Mouse (Mus musculus) hematopoietic stem cell, adult 5-6 weeks (primary cell): ENCODE measurements around the gene Vps37b. TPM values are rescaled to one million over a fixed set of nuclear protein-coding genes. Genes with fewer than 3 reads are reported as not detected.
"Not testable (repeated sequence)": the region's sequence is repeated elsewhere in the genome, so short reads cannot be mapped to it uniquely, and the experiment has no call there.

Source experiments
- ATAC-seq, 2 experiments: fragments of 125-278 bp in 1 of 2; replicated peaks in 1 of 2; 2 replicates each; pipeline ENCODE4 v1.8.0; 2016 to 2017; ENCODE audit warnings: inconsistent platforms in 2 of 2, mild to moderate bottlenecking in 2 of 2, moderate number of reproducible peaks in 2 of 2, low read depth in 1 of 2, moderate TSS enrichment in 1 of 2; ENCODE audit not compliant: low FRiP score in 2 of 2, poor library complexity in 2 of 2, severe bottlenecking in 2 of 2, insufficient read depth in 1 of 2, low TSS enrichment in 1 of 2
- total RNA-seq: library from RNA; stranded (forward); fragments of 172-1452, 232-1000 nt; gene quantifications from 2 replicates; pipeline ENCODE4 v1.2.3, GENCODE M21; 2017

Gene Vps37b
- total RNA-seq: 20.4 and 22.2 TPM in 2 replicates

DNA sequence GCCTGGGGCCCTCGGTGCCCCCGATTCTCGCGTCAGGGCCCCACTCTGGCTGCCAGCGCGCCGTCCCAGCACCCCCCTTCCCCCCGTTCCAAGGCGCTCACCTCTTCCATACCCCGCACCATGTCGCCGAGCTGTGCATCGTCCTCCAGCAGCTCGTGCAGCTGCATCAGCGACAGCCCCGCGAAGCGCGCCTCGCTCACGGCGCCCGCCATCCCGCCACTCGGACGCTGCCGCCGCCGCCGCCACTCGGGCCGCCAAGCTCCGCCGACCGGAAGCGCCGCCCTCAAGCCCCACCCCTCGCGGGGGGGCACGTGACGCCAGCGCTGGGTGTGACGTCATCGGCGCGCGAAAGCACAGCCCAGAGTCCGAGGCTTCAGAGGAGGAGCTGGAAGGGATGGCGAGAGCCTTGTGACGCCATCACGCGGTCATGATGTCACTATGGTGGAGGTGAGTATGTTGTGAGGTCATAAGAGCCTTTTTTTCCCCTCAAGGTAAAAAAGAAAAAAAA, at the start of gene Vps37b:
TSS of gene Vps37b (minus strand) at position 270 of the 508 bp plus-strand sequence.
- peak; percentile 46 to 59 for ATAC-seq

DNA sequence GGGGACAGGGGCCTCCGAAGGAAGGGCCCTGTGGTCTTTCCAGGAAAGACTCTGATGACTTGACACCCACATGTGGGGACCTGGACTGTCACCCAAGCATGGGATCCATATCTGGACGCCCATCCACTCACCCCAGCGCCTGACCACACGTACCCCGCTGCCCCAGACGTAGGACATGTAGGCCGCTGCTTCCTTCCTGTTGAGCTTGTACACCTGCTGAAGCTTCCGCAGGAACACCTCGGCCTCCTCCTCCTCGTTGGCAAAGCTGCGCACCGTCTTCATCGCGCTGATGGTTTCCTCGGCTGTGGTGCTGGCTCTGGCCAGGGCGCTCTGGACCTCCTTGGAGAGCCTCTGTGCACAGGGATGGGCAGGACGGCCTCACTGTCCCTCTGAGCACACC, 47.8 kb upstream of the Vps37b start:
- peak in 1 of 2 experiments; percentile 4; a peak in 1 of 4 replicates for ATAC-seq

DNA sequence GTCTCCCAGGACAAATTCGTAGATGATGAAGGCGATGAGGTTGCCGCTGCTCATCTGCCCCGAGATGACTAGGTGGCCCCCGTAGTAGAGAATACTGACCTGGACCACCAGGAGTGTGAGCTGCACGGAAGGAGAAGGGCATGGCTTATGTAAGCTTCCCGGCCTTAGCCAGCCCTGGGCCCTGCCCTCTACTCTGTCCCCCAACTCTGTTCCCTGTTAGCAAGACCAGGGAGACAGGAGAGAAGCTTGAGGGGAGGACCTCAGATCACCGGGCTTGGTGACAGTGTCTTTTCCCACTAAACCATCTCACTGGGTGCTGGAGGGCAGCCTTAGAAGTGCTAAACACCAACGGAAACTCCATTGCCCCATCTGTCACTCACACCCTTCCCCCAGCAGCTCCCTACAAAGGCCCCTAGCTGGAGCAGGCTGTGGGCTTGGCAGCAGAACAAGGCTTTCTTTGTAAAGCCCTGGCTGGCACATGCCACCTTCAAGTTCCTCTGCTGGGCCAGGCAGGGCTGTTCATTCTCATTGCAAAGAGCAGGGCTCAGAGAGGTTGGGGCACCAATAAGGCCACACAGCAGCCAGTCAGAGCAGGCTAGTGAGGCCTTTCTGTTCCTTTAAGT, 46.8 kb upstream of the Vps37b start:
- peak; percentile 38 to 51; a peak in 3 of 4 replicates for ATAC-seq

DNA sequence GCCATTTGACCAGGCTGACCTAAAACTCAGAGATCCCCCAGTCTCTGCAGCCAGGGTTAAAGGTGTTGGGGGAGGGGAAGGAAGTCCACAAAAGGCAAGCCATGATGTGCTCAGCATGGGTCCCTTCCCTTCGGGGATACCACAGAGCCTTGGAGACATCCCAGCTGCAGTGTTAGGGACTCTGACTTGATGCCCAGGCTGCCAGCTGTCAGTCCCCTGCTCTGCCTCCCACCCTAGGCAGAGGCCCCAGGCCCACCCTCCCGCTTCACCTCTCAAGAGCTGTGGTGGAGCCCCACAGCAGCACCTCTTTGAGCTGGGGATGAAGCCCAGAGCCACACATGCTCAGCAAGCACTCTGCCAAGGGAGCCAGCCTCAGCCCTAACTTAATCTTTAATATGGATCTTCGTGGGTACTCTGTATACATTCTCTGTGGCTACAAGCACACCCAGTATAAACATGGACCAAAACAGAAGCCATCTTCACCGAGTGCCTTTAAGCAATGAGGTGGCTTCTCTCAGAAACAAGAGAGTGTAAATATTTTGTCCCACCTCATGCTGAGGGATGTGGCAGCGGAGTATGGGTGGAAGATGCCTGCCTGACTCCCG, 45.9 kb upstream of the Vps37b start:
- ATAC-seq: no peak

DNA sequence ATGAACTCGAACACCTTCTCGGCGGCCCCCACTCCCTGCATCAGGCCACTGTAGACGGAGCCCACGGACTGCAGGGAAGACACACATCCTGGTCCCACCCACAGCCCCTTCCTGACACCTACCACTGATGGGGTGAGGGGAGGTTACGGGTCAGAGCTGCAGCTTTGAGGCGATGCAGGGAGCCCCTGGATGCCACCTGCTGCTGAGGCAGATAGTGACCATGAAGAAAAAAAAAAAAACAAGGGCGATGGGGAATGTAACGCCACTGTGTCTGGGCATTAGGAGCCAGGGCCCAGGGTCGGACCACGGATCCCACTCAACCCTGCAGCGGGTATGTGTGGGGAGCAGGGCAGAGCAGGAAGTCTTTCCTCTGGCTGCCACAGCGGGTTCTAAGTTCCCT, 45.2 kb upstream of the Vps37b start:
- no peak for ATAC-seq

DNA sequence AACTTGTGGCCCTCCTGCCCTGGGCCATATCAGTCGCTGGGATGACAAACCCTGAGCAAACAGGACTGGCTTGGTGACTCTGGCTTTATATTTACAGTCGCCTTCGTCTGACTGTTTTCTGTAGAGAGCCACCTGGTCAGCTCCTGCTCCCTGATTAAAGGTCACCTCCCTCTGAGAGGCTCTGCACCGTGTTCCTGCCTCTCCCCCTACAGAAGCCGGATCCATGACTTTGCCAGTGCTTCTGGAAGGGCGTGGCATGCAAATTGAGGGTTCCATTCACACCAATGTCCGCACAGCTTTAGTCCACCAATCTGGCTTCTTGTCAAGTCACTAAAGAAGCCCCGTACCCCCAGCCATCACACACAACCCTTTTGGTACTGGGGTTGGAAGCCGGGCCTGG, 44.5 kb upstream of the Vps37b start:
- no peak for ATAC-seq

DNA sequence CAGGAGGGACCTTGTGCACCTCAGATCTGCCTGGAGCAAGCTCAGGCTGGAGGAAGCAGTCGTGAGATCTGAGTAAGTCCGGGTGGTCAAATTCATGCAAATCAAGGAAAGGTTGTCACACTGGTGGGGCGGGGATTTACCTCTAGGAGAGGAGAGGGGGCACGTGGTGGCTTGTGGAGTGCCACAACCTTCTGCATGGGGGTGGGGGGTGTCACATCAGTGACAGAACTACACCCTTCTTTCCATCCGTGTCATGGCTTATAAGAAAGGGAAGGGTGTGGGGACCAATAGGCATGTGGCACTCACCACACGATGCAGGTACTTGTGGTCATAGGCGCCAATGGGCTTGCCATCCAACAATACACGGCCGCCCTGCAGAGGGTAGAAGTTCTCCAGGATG, 43.6 kb upstream of the Vps37b start:
- peak in 1 of 2 experiments; percentile 8; a peak in 1 of 4 replicates for ATAC-seq

DNA sequence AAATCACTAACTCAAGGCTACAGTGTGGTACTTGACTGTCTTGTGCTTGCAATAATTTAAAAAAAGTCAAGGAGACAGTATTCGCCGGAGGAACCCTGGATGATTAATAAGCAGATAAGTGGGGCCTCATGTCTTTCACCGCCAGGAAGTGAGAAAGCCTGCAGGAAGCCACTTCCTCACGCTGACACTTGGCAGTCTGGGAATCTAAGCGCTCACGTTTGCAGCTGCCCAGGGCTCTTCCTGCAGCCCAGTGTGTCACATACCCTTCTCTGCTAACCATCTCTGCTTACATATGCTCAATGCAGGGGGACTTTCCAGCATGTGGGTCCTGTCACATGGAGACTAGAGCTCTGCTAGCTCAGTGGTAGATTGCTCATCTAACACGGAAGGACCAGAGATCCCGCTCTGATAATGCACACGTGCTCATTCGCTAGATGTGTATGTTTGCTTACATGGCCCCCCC, 42.8 kb upstream of the Vps37b start:
- peak; percentile 43 to 62 for ATAC-seq

DNA sequence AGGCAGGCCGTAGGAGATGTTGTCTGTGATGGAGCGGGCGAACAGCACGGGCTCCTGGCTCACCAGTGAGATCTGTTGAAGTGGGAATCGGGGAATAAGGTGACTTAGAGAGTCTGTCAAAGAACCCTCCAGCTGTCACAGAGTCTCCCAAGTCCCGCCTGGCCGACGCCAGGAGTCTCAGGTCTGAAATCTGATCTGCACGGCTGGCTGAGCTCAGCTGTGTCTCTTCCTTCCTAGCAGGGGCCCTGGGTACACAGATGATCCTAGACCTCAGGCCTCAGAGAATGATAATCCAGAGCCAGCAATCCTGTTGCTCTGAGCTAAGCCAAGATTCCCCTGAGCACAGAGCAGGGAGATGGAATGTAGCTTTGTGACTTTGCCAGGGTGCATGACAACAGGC, 41.6 kb upstream of the Vps37b start:
- no peak for ATAC-seq

DNA sequence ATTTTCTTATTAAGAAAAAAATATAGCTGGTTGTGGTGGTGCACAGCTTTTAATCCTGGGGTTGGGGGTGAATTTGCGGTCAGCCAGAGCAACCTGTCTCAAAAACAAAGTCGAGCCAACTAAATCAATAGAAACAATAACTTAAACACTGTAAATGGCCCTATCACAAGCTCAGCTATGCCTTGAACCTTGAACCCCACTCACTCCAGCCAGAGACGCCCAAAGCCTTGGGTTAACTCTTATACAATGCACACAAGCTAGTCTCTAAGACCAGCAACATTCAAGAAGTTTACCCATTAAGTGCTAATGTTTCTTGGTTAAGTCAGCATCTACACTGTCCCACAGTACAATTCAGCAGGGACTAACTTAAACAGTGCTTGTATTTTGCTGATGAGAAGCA, 37.6 kb upstream of the Vps37b start:
- ATAC-seq: no peak

DNA sequence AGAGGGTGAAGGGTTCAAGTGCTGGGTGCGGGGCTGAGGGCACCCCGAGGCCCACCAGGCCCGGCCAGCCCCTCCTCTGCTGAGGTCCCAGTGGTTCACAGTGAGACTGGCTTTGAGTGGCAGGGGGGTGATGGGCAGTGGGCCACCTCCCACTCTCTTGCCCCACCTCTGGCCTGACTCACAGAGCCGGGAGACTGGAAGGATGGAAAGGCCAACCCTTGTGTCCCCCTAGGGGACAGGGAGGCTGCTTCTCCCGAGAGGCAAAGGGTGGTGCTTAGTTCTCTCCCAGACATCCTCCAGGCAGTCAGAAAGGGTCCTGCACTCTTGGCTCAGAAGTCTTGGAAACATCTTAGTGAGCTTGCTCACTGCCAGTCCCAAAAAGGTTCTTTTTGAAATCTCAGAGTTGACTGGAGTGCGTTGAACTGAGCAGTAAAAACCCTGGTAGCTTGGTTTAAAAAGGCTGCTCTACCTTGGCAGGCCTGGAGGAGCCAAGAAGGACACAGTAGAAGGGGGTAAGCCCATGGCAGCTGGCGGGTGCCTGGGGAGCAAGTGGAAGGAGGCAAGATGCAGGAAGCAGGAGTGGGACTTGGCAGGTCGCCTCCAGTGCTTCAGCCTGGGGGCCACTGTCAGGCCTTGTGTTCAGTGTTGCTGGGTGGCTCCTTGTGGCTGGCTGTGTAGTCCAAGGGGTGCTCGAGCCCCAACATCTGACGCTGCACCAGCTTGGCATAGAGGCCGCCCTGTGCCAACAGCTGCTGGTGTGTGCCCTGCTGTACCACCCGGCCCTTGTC, 30.2 kb upstream of the Vps37b start:
- ATAC-seq: peak in 1 of 2 experiments; percentile 18; a peak in 1 of 4 replicates

DNA sequence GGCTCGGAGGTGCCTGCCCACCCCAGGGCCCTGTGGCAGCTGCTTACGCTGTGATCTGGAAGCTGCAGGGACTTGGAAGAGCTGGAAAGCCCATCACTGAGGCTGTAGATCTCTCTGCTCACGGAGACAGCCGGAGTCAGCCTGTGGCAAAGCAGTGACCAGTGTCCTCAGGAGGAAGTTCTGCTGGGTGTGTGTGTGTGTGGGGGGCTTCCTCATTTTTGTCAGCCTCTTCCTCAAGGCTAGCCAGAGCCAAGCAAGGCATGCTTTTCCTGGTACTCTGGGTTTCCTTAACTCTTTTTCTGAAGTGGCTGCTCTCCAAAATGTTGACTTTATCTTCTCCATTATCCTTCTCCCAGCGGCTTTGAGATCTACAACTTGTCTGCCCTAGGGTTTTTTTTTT, 27.6 kb upstream of the Vps37b start:
- peak; percentile 72 to 78 for ATAC-seq

DNA sequence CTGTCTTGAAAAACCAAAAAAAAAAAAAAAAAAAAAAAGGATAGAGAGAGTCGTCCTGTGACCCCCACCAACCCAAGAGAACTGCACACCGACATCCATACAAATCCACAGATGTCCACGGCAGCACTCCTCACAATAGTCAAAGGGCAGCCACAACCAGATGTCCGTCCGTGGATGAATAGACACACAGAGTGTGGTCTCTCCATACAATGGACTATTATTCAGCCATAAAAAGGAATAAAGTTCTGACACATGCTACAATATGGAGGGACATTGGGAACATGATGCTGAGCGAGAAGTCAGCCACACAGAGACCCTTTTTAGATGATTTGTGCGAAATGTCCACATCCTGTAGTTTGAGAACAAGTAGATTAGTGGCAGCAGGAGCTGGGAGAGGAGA, 26.7 kb upstream of the Vps37b start:
- no peak for ATAC-seq

DNA sequence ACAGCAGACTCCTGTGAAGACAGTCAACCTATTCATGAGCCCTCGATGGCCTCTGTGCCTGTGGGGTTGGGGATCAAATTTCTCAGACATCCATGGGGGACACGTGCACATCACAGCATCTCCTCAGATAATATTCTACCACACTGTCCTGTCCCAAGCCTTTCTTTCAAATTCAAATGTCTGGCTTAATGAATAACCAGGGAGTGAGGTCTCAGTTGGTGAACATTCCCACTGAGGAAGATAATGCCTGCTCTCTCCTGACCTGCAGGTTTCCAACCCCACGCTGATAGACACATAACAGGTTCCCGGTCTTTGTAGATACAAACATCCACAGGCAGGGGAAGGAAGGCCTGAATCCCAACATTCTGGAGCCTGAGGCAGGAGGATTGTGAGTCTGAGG, 24.9 kb upstream of the Vps37b start:
- no peak for ATAC-seq

DNA sequence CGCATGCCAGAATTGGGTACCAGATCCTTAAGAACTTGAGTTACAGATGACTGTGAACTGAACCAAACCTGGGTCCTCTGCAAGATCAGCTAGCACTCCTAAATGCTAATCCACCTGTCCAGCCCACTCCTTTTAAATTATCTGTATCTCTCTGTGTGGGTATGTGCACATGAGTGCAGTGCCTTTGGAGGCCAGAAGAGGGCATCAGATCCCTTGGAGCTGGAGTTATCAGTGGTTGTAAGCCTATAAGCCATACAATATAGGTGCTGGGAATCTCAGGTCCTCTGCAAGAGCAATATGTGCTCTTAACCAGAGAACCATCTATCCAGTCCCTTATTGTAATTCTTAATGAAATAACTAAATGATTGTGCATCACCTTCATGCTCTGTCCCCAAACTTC, 24.1 kb upstream of the Vps37b start:
- no peak for ATAC-seq

DNA sequence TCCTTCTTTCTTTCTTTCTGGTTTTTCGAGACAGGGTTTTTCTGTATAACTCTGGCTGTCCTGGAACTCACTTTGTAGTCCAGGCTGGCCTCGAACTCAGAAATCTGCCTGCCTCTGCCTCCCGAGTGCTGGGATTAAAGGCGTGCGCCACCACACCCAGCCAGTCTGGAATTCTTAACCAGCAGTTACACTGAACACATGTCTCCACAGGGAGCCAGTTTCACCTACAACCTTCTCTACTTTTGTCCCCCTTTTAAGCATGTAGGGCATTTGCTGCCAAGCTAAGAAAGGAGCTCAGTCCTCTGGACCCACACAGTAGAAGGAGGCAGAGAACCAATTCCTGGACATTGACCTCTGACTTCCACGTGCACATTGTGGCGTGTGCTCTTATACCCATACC, 20.6 kb upstream of the Vps37b start:
- ATAC-seq: not testable (repeated sequence)

DNA sequence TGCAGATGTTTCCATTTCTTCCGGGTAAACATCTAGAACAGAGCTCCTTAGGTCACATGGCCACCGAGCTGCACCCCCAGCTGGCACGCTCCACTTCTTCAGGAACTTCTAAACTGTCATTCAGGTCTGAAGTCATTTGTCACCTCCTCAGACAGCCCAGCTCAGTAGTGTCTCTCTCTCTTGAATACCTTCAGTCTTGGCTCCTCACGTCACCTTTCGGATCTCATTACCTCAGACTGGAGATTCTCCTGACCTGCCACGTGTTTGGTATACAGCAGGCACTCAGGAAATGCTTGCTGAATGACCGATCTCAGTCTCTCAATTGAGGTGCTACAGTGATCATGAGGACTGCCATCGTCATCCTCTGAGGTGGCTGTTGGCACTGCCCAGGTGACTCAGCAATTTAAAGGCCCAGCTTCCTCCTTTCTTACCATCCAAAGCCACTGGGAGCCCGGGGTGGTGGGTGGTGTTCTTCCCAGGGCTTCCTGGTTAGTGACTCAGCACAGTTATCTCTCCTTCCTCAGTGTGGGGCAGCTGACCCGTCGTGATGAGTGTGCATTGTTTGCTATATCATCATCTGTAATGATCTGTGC, 19.9 kb upstream of the Vps37b start:
- ATAC-seq: peak; percentile 82 to 90
